Mouse (Mus musculus): Measurements from ENCODE around the gene Tacc2. TPM values are rescaled to one million over a fixed set of nuclear protein-coding genes. Genes with fewer than 3 reads are reported as not detected.

Gene Tacc2
- total and polyA plus RNA-seq, 3 experiments = 3.5 to 21.5 TPM; not detected in 1

DNA sequence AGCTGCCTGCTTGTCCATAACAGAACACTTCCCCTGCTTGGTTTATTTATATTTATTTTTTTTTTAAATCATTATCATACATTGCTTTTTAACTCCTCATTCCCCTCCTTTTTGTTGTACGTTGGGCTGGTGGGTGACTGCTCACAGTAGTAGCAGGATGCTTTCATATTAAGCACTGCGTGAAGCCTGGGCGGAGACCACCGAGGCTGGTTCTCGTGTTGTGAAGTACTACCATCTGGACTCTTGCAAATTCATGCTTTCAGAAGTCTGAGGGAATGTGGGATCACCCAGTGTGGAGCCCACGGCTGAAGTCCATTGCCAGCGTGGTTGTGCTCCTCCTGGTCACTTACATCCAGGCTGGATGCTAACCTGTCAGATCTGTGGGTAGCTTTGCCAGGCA is 154.6 kb downstream of the Tacc2 start:
- Histone ChIP-seq H3K27ac (ENCODE audit: control insufficient read depth, low read depth, low read length) (no peak overlapping the region), H3K4me3 (ENCODE audit: control insufficient read depth in 1 of 2, insufficient read depth in 1 of 2, low read depth in 2 of 2, low read length in 2 of 2) (no peak overlapping the region), H3K9me3 (replicated peaks; ENCODE audit: insufficient read depth, low read length) (no peaks in the 10 kb centered on the region), H3K27me3 (ENCODE audit: control insufficient read depth in 1 of 2, insufficient read depth in 2 of 2, low read length in 2 of 2) (no peaks in the 10 kb centered on the region), H3K4me1 (ENCODE audit: control insufficient read depth in 1 of 2, insufficient read depth in 2 of 2, low read length in 2 of 2) (no peaks in the 10 kb centered on the region), H3K79me2 (ENCODE audit: control insufficient read depth, insufficient read depth, low read length, poor library complexity) (no peaks in the 10 kb centered on the region), H3K36me3 (ENCODE audit: control insufficient read depth in 1 of 2, insufficient read depth in 2 of 2, low read length in 2 of 2) (no peaks in the 10 kb centered on the region; a peak in 1 of 4 replicates), H3K9ac (ENCODE audit: control insufficient read depth, low read depth, low read length, poor library complexity, severe bottlenecking) (no peak overlapping the region)
- no peak for DNase-seq (ENCODE audit: low read depth, low spot score)
- TF ChIP-seq SMC3 (IDR thresholded peaks at IDR 0.05; ENCODE audit: low read depth, low read length) = no peak
- no peak for TF ChIP-seq USF2 (IDR thresholded peaks at IDR 0.05; ENCODE audit: borderline replicate concordance in 1 of 2, insufficient read depth in 1 of 2, low read depth in 1 of 2, low read length in 2 of 2)
- no peak for TF ChIP-seq MAX (IDR thresholded peaks at IDR 0.05; ENCODE audit: low read length)
- no peak for TF ChIP-seq ELF1 (IDR thresholded peaks at IDR 0.05; ENCODE audit: low read depth, low read length)
- TF ChIP-seq MYB (IDR thresholded peaks at IDR 0.05; ENCODE audit: low read depth, low read length) = no peak
- TF ChIP-seq USF1 (IDR thresholded peaks at IDR 0.05; ENCODE audit: low read depth, low read length) = no peak
- TF ChIP-seq ZMIZ1 (IDR thresholded peaks at IDR 0.05; ENCODE audit: low read depth, low read length) = no peak
- no peak for TF ChIP-seq BHLHE40 (IDR thresholded peaks at IDR 0.05; ENCODE audit: borderline replicate concordance, low read depth, low read length)
- no peak for TF ChIP-seq POLR2AphosphoS5 (IDR thresholded peaks at IDR 0.05; ENCODE audit: borderline replicate concordance, low read depth, low read length)
- no peak for TF ChIP-seq POLR2A (IDR thresholded peaks at IDR 0.05; ENCODE audit: control insufficient read depth in 1 of 2, insufficient read depth in 1 of 2, low read depth in 1 of 2, low read length in 2 of 2, poor library complexity in 1 of 2)
- TF ChIP-seq CHD1 (IDR thresholded peaks at IDR 0.05; ENCODE audit: low read depth, low read length) = no peak

DNA sequence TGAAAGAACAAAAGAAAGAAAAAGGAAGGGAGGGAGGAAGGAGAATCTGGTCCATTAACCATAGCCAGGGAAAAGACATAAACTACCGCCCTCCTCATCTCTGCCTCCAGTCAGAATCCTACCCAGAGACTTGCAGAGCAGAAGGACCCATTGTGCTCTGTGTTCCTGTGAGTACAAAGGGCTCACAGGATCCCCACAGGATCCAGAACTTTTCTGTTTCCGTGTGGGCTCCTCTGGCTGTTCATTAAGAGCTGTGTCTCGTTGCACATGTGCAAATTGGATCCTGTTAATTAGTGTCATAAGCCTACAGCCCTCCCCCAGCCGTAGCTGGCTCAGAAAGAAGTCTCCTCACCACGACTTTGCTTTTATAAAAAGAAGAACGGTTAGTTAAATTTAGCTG is 155.7 kb downstream of the Tacc2 start:
- no peak overlapping the region for H3K4me3 ChIP-seq (ENCODE audit: control insufficient read depth in 1 of 2, insufficient read depth in 1 of 2, low read depth in 2 of 2, low read length in 2 of 2)
- DNase-seq (ENCODE audit: low read depth, low spot score) = no peak
- no peaks in the 10 kb centered on the region; a peak in 1 of 4 replicates for H3K36me3 ChIP-seq (ENCODE audit: control insufficient read depth in 1 of 2, insufficient read depth in 2 of 2, low read length in 2 of 2)
- TF ChIP-seq SIN3A (IDR thresholded peaks at IDR 0.05; ENCODE audit: low read length) = no peak
- no peaks in the 10 kb centered on the region for H3K9me3 ChIP-seq (replicated peaks; ENCODE audit: insufficient read depth, low read length)
- H3K79me2 ChIP-seq (ENCODE audit: control insufficient read depth, insufficient read depth, low read length, poor library complexity) = no peaks in the 10 kb centered on the region
- H3K9ac ChIP-seq (ENCODE audit: control insufficient read depth, low read depth, low read length, poor library complexity, severe bottlenecking) = no peak overlapping the region
- H3K27me3 ChIP-seq (ENCODE audit: control insufficient read depth in 1 of 2, insufficient read depth in 2 of 2, low read length in 2 of 2) = no peaks in the 10 kb centered on the region
- H3K4me1 ChIP-seq (ENCODE audit: control insufficient read depth in 1 of 2, insufficient read depth in 2 of 2, low read length in 2 of 2) = no peaks in the 10 kb centered on the region
- no peak overlapping the region for H3K27ac ChIP-seq (ENCODE audit: control insufficient read depth, low read depth, low read length)

DNA sequence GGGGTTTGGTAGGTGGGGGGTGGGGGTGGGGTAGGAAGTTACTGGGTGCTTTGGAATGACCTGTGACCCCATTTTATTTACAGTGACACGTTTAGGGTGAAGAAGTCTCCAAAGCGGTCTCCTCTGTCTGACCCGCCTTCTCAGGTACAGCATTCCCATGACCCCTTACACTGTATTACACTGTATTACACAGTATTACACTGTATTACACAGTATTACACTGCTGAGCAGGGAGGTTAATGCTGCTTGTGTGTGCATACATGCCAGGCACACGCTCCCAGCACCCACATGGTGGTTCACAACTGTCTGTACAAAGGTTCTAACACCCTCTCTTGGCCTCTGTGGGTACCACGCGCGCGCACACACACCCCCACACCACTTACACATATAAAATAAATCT is 156.2 kb downstream of the Tacc2 start:
- Histone ChIP-seq H3K9me3 (replicated peaks; ENCODE audit: insufficient read depth, low read length) (no peaks in the 10 kb centered on the region), H3K9ac (ENCODE audit: control insufficient read depth, low read depth, low read length, poor library complexity, severe bottlenecking) (no peak overlapping the region), H3K79me2 (ENCODE audit: control insufficient read depth, insufficient read depth, low read length, poor library complexity) (no peaks in the 10 kb centered on the region), H3K36me3 (ENCODE audit: control insufficient read depth in 1 of 2, insufficient read depth in 2 of 2, low read length in 2 of 2) (no peaks in the 10 kb centered on the region; a peak in 1 of 4 replicates), H3K4me3 (ENCODE audit: control insufficient read depth in 1 of 2, insufficient read depth in 1 of 2, low read depth in 2 of 2, low read length in 2 of 2) (no peak overlapping the region), H3K27me3 (ENCODE audit: control insufficient read depth in 1 of 2, insufficient read depth in 2 of 2, low read length in 2 of 2) (no peaks in the 10 kb centered on the region), H3K27ac (ENCODE audit: control insufficient read depth, low read depth, low read length) (no peak overlapping the region), H3K4me1 (ENCODE audit: control insufficient read depth in 1 of 2, insufficient read depth in 2 of 2, low read length in 2 of 2) (no peaks in the 10 kb centered on the region)
- TF ChIP-seq SMC3 (IDR thresholded peaks at IDR 0.05; ENCODE audit: low read depth, low read length) (no peak), EP300 (IDR thresholded peaks at IDR 0.05; ENCODE audit: low read depth in 1 of 2, low read length in 2 of 2) (no peak), SIN3A (IDR thresholded peaks at IDR 0.05; ENCODE audit: low read length) (no peak), ZKSCAN1 (IDR thresholded peaks at IDR 0.05; ENCODE audit: low read depth, low read length) (no peak)
- no peak for DNase-seq (ENCODE audit: low read depth, low spot score)
